Mouse (Mus musculus): ENCODE measurements around the gene Kidins220.

The Kidins220 gene

GRCm38 (mm10) chr12:24962362-24962967 is 12.3 kb upstream of the Kidins220 start:
- no peak for DNase-seq (ENCODE audit: inconsistent age in 2 of 2, low spot score in 1 of 2)

- no peak for DNase-seq (ENCODE audit: inconsistent age in 2 of 2, low spot score in 1 of 2)
Measured at GRCm38 (mm10) chr12:24963393-24964022, 11.2 kb upstream of the Kidins220 start.

GRCm38 (mm10) chr12:24965406-24965805 is 9.3 kb upstream of the Kidins220 start:
- peak; percentile 58 to 78 for DNase-seq (ENCODE audit: inconsistent age in 2 of 2, low spot score in 1 of 2)

- DNase-seq (ENCODE audit: inconsistent age in 2 of 2, low spot score in 1 of 2), result no peak
Measured at GRCm38 (mm10) chr12:24966046-24966445, 8.7 kb upstream of the Kidins220 start.

GRCm38 (mm10) chr12:24971490-24972200 is 3.1 kb upstream of the Kidins220 start:
- no peak for DNase-seq (ENCODE audit: inconsistent age in 2 of 2, low spot score in 1 of 2)

- no peak for DNase-seq (ENCODE audit: inconsistent age in 2 of 2, low spot score in 1 of 2)
Measured at GRCm38 (mm10) chr12:24972371-24973350, 2.1 kb upstream of the Kidins220 start.

- DNase-seq (ENCODE audit: inconsistent age in 2 of 2, low spot score in 1 of 2), result no peak
Measured at GRCm38 (mm10) chr12:24973586-24973985, 1.1 kb upstream of the Kidins220 start.

GRCm38 (mm10) chr12:24975115-24975733 is 499 bp downstream of the Kidins220 start:
- peak; percentile 71 to 93 for DNase-seq (ENCODE audit: inconsistent age in 2 of 2, low spot score in 1 of 2)

GRCm38 (mm10) chr12:24985226-24985625 is 10.5 kb downstream of the Kidins220 start:
- no peak for DNase-seq (ENCODE audit: inconsistent age in 2 of 2, low spot score in 1 of 2)

GRCm38 (mm10) chr12:24995350-24995749 is 20.6 kb downstream of the Kidins220 start:
- no peak for DNase-seq (ENCODE audit: inconsistent age in 2 of 2, low spot score in 1 of 2)

- peak in 1 of 2 experiments; percentile 43 for DNase-seq (ENCODE audit: inconsistent age in 2 of 2, low spot score in 1 of 2)
Measured at GRCm38 (mm10) chr12:25005350-25005749, 30.6 kb downstream of the Kidins220 start.

GRCm38 (mm10) chr12:25009957-25010356 is 35.2 kb downstream of the Kidins220 start:
- DNase-seq (ENCODE audit: inconsistent age in 2 of 2, low spot score in 1 of 2), result no peak

- no peak for DNase-seq (ENCODE audit: inconsistent age in 2 of 2, low spot score in 1 of 2)
Measured at GRCm38 (mm10) chr12:25010416-25010815, 35.7 kb downstream of the Kidins220 start.

- DNase-seq (ENCODE audit: inconsistent age in 2 of 2, low spot score in 1 of 2), result no peak
Measured at GRCm38 (mm10) chr12:25011733-25012367, 37.1 kb downstream of the Kidins220 start.

GRCm38 (mm10) chr12:25012555-25013540 is 38.1 kb downstream of the Kidins220 start:
- DNase-seq (ENCODE audit: inconsistent age in 2 of 2, low spot score in 1 of 2), result peak; percentile 66 to 81

- no peak for DNase-seq (ENCODE audit: inconsistent age in 2 of 2, low spot score in 1 of 2)
Measured at GRCm38 (mm10) chr12:25014307-25014927, 39.7 kb downstream of the Kidins220 start.

GRCm38 (mm10) chr12:25014938-25015337 is 40.2 kb downstream of the Kidins220 start:
- no peak for DNase-seq (ENCODE audit: inconsistent age in 2 of 2, low spot score in 1 of 2)

GRCm38 (mm10) chr12:25016995-25017394 is 42.3 kb downstream of the Kidins220 start:
- no peak for DNase-seq (ENCODE audit: inconsistent age in 2 of 2, low spot score in 1 of 2)

Data from adrenal gland, adult (tissue).